Mouse (Mus musculus): ENCODE results near the gene Bcat2.

Bcat2 gene

GRCm38 (mm10) chr7:45587631-45588592 lies 18.0 kb downstream of the Bcat2 start:
- no peak for DNase-seq (ENCODE audit: low spot score)

GRCm38 (mm10) chr7:45589173-45589572 lies 19.2 kb downstream of the Bcat2 start:
- peak; percentile 96 for DNase-seq (ENCODE audit: low spot score)

- DNase-seq (ENCODE audit: low spot score), result no peak
These were observed 19.9 kb downstream of the Bcat2 start for GRCm38 (mm10) chr7:45589898-45590297.

GRCm38 (mm10) chr7:45590874-45591273 lies 20.9 kb downstream of the Bcat2 start:
- DNase-seq (ENCODE audit: low spot score), result peak; percentile 53

GRCm38 (mm10) chr7:45591880-45592279 lies 21.9 kb downstream of the Bcat2 start:
- no peak for DNase-seq (ENCODE audit: low spot score)

- peak; percentile 81 for DNase-seq (ENCODE audit: low spot score)
These were observed 23.3 kb downstream of the Bcat2 start for GRCm38 (mm10) chr7:45593118-45593815.

GRCm38 (mm10) chr7:45595176-45595575 lies 25.2 kb downstream of the Bcat2 start:
- no peak for DNase-seq (ENCODE audit: low spot score)

- DNase-seq (ENCODE audit: low spot score), result no peak
These were observed 26.2 kb downstream of the Bcat2 start for GRCm38 (mm10) chr7:45596107-45596506.

GRCm38 (mm10) chr7:45597013-45597412 lies 27.1 kb downstream of the Bcat2 start:
- DNase-seq (ENCODE audit: low spot score), result no peak

- no peak for DNase-seq (ENCODE audit: low spot score)
These were observed 27.6 kb downstream of the Bcat2 start for GRCm38 (mm10) chr7:45597527-45597926.

GRCm38 (mm10) chr7:45598960-45599879 lies 29.3 kb downstream of the Bcat2 start:
- DNase-seq (ENCODE audit: low spot score), result peak; percentile 21

GRCm38 (mm10) chr7:45605704-45606289 lies 35.8 kb downstream of the Bcat2 start:
- DNase-seq (ENCODE audit: low spot score), result no peak

- no peak for DNase-seq (ENCODE audit: low spot score)
These were observed 39.6 kb downstream of the Bcat2 start for GRCm38 (mm10) chr7:45609511-45609910.

GRCm38 (mm10) chr7:45616277-45616676 lies 46.3 kb downstream of the Bcat2 start:
- DNase-seq (ENCODE audit: low spot score), result no peak

GRCm38 (mm10) chr7:45617042-45617695 lies 47.2 kb downstream of the Bcat2 start, which contains the start of gene Fut1:
Fut1 (plus strand) TSS chr7:45617289.
- peak; percentile 33 for DNase-seq (ENCODE audit: low spot score)

- no peak for DNase-seq (ENCODE audit: low spot score)
These were observed 48.4 kb downstream of the Bcat2 start for GRCm38 (mm10) chr7:45618316-45618715.

GRCm38 (mm10) chr7:45619592-45619991 lies 49.6 kb downstream of the Bcat2 start:
- no peak for DNase-seq (ENCODE audit: low spot score)

- peak; percentile 57 for DNase-seq (ENCODE audit: low spot score)
These were observed 51.5 kb downstream of the Bcat2 start, which contains the start of gene Izumo1 for GRCm38 (mm10) chr7:45621443-45621842. Izumo1 (plus strand) TSS chr7:45621811.

- no peak for DNase-seq (ENCODE audit: low spot score)
These were observed 53.6 kb downstream of the Bcat2 start for GRCm38 (mm10) chr7:45623507-45623906.

- DNase-seq (ENCODE audit: low spot score), result no peak
These were observed 54.8 kb downstream of the Bcat2 start for GRCm38 (mm10) chr7:45624718-45625117.

- DNase-seq (ENCODE audit: low spot score), result no peak
These were observed 55.5 kb downstream of the Bcat2 start for GRCm38 (mm10) chr7:45625481-45625880.

All from embryo, embryonic 10 days (tissue).